Mouse (Mus musculus) heart, postnatal 36 days (tissue): ENCODE data around the gene Traf3ip2. TPM values are rescaled to one million over a fixed set of nuclear protein-coding genes. Genes with fewer than 3 reads are reported as not detected.
A peak's percentile ranks its signal among the peaks of the same experiment; 100 is the strongest.

Experiments used
- DNase-seq, 2 experiments: peaks; one replicate each; pipeline ENCODE4 v3.0.0; 2021 to 2022
- intact Hi-C: fragments of 180-260 bp; cut with DNase I; formaldehyde crosslinking; loops from one replicate; pipeline ENCODE4 v1.15.1; 2025
- total RNA-seq, 2 experiments: library from RNA; stranded (reverse); gene quantifications; 2 replicates each; pipeline ENCODE4 v1.2.3; 2021

Traf3ip2 gene
- total RNA-seq, 2 experiments from 2014 or later = 7.2 to 8.0 TPM

DNA sequence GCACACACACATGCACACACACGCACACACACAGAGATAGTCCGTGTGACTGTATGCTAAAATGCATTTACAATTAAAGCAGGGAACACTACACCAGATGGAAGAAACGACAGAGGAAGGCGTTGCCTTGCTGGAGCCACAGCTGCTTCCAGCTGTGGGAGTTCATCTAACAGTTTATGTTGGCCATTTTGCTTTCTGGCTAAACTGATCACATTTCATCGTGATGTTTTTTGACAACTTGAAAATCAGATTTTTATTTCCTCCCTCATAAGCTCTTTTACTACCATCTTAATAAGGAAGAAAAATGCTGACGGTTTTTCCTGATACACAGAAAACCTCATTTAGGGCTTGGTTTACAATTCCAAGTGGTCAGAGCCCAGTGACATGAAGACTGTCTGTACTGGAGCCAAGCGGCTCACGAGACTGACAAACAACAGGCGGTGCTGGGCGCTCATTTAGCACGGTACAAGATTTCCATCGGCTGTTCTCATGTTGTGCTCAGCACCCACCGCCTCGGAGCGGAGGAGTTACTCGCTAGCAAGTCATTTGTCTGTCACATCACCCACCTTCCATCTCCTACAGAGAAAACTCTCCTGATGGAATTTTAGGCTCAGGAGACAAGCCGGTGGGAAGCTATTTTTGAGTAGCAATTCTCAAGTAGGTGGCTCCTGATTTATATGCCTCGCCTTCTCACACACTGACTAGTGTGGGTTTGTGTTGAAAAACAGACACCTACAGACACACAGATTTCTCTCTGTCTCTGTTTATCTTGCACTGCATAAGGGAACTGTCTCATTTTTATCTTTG, 17.2 kb downstream of the Traf3ip2 start:
- intact Hi-C loops = no loop called here
- peak; percentile 51 to 62 for DNase-seq

DNA sequence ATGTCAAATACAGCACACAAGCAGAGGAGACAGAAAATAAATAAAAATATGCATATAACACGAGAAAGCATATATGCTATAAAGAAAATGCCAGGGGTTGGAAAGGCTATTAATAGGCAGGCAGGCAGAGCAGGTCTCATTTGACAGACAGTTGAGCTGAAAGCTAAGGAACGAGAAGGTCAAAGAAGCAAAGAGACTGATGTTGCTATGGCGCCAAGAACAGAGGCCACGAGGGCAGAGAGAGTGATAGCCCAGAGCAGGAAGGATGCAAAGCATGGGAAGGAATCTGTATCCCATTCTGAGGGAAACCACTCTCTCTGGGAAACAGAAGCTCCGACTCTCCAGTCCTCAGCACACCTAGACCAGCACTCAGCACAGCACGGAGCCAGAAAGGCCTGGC, 18.1 kb downstream of the Traf3ip2 start:
- intact Hi-C loops = no loop called here
- DNase-seq = no peak

DNA sequence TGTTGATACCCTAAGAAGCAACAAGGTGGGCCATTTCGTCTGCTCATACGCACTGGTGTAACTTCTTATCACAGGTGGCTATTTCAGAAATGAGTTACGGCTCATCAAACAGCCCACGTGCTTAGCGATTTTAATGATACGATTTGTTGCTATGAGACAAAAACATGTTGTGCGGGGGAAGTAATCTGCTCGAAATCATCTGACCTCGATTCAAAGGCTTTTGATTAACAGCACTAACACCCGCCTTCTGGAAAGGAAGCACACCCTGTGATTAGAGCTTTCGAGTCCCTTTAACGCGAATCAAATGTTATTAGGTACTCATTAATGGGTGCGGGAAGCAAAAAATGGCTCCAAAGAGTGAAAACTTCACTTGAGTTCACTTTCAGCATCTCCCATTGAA, 18.9 kb downstream of the Traf3ip2 start:
- no peak for DNase-seq
- intact Hi-C loops = no loop called here

DNA sequence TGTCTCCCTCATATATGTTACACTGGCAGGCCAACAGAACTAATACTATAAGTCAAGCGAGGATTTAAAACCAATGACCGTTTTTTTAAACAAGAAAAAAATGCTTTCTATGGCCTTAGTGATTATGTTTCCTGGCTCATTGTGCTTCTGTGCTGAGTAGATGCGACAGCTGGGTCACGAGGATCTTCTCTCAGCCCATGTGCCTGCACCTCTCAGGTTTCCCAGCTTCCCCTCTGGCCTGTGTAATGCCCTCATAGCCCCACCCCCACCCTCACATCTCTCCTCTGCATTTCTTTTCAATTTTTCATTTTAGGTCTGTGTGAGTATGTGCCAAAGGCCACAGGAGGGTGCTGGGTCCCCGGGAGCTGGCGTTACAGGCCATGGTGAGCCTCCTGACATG, 20.6 kb downstream of the Traf3ip2 start:
- no peak for DNase-seq
- intact Hi-C loops = no loop called here

DNA sequence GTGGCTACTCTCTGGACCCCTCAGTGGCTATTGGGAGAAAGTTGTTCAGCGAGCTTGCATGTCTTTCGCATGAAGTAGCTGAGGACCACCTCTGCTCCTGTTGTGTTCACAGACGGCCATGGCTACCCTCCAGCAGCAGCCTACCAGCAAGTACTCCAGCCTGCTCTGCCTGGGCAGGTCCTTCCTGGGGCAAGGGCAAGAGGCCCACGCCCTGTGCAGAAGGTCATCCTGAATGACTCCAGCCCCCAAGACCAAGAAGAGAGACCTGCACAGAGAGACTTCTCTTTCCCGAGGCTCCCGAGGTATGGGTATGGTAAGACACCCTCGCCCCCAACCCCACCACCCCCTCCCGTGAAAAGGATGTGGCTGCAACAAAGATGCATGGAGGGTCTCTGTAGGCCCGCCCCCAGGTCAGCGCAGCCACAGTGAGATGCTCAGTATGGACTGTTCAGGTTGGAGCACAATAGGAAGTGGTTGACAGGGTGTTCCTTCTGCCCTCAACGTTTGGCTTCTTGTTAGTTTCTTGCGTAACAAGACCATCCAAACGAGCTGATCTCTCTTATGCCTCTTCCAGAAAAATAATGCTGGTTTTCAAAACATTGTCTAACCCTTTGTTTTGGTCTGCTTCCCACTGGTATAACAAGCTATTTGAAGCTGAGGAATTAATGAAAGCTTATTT, 21.8 kb downstream of the Traf3ip2 start:
- intact Hi-C loops = no loop called here
- DNase-seq = no peak

DNA sequence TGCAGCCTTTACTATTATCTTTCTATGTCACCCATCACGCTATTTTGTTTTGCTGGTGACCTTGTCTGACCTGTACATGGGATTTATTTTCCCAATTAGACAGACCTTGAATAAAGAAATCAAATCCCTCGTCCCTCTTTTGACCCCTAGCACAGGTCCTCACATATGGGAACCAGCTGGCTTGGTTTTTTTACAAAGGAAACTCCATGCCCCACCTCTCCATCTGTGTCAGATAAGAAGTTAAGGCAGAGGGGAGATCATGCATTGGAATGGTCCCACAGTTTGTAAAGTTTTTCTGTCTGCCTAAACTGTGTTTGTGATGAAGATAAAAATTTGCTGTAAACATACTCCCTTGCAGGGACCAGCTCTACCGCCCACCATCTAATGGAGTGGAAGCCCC, 26.1 kb downstream of the Traf3ip2 start:
- intact Hi-C loops = no loop called here
- no peak for DNase-seq

DNA sequence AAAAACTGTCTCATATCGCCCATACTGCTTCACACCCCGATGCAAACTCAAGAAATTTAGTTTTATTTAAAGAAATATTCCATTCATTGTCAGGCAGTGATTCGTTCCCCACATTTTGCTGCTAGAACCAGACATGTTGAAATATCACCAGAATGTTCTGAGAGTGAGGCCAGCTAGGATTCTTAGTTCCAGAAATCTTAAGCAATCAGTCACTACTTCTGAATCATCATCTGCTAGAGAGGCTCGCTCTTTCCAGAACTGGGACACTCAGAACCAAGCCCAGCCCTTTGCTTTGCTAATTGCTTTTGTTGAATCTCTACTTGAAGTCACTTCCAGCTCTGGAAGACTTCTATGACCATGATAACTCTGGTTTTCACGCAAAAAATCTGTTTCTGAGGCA, 27.0 kb downstream of the Traf3ip2 start:
- intact Hi-C loops = no loop called here

DNA sequence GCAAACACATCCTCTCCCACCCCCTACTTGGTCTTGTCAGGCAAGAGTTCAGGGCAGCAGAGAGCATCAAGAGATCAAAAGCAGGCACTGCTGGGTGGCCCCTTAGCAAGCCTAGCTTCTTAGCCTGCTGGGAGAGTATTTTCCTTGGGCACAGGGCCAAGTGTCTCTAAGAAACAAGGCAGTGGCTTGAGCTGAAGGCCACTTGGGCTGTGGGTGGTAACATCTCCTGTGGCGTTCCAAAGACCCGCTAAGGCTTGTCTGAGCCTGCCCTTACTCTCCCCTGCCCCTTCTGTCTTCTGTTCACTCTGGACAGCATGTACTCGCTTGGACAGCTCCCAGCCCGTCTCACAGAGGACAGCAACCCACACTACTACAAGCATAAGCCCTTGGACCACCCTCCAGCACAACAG, 28.1 kb downstream of the Traf3ip2 start:
- intact Hi-C loops = no loop called here
- peak in 1 of 2 experiments; percentile 30 for DNase-seq

More for the DNA sequence above, 27.0 kb downstream of the Traf3ip2 start:
- no peak for DNase-seq

DNA sequence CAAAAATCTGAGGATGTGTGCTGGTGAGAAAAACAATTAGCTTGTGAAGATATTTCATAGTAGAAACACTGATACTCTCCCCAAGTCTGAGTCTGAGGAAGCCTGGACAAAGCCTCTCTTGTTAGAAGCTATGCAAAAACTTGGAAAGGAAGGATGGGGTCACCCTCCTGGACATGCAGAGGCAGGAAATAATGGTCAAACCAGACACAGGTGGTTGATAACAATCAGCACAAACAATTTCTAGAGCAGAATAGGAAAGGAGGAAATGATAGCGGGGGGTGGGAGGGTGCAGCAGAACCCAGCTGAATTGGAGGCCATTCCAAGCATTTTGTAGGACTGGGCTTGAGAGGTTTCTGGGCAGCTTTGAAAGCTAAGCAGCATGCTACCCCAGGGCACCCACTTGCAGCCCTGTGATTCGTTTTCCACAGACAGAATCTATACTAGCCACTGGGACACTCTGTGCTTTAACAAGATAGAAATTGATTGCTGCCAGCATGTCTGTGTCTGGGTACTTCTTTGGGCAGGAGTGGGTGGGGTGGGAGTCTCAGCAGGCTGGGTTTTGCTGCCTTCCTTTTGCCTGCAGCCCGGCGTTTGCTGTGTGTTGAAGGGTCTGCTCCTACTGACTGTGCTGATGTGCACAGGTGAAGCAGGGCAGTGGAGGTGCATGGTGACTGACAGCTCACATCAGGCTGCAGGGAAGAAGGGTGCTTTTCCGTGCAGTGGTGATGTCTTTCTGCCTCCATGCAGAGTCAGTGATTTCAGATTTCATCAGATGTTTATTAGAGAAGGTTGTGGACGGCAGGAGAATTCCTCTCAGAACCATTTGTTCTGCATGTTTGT, 33.3 kb downstream of the Traf3ip2 start:
- intact Hi-C loops = no loop called here
- DNase-seq = no peak

DNA sequence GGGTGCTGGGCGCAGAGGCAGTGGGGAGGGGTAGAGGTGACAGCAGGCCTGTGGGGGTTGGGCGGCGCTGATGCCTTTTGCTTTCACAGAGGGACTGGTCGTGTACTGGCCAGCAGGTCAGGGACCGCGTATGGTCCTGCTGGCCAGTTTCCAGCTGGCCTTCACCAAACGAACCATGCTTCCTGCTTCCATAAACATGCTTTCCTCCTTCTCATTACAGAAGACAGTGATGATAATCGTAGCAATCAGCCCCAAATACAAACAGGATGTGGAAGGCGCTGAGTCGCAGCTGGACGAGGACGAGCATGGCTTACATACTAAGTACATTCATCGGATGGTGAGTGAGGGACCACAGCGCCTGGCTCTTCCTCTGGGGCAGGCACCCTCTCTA, 33.9 kb downstream of the Traf3ip2 start:
- intact Hi-C loops = no loop called here
- DNase-seq = peak; percentile 37 to 46

DNA sequence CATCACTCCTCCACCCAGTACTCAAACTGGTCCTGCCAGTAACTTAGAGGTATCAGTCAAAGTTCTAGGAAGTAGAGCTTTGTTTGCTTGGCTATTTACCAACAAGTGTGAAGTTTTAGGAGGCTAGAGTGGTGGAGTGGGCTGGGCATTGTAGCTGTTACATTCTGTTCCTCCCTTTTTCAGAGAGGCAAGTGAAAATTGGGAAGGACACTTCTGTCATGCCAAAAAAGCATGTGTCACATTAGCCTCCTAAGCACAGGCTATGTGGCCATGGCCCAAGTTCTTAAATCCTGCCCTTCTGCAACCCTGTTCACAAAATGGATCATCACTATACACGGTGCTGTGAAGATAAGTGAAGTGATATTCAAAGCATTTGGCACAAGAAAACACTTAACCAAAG, 34.4 kb downstream of the Traf3ip2 start:
- no peak for DNase-seq
- intact Hi-C loops = no loop called here

DNA sequence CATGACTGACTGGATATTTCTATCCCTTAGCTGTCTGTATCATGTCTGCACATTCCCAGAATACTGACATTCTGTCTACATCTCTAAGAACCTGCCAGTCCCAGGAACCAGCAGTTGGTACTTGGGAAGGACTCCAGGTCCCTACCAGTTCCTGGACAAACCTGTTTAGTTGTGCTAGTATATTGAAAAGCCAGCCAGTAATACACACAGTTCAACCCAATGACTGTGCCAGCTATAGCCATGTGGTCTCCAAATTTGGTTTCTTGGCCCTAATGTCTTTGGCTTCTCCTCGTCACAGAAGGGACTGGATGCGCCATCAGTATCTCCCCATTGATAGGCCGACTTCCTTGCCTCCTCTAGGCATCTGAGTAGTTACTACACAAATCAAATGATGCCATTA, 35.5 kb downstream of the Traf3ip2 start:
- intact Hi-C loops = no loop called here
- DNase-seq = no peak

DNA sequence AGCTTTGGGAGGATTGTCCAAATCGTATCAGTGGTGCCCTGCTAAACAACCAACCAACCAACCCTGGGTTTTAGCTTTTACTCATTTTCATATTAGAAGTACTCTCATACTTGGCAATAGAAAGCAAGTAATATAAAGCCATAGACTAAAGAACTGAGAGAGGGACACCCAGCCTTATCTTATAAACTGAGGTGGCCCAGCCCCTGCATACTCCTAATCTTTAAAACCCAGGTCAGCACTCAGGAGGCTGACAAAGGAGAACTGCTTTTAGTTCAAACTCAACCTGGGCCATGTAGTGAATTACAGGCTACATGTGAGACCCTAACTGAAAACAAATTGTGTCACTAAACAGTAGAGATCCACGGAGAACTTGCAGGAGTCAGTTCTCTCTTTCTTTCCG, 36.8 kb downstream of the Traf3ip2 start:
- intact Hi-C loops = no loop called here
- no peak for DNase-seq

DNA sequence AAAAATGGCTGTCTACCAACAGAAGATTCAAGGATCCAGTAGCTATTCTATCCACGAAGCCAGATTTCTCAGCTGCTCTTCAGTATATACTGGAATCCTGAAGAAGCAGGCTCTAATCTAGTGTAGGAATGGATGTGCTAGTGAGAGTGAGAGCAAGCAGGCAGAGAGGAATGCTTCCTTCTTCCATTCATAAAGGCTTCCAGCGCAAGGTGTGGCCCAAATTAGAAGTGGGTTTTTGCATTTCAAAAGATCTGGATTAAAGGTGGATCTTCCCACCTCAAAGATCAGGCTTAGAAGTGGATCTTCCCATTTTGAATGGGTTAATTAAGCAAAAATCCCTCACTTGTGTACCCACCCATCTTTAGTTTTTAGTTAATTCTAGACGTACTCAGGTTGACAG, 37.6 kb downstream of the Traf3ip2 start:
- no peak for DNase-seq
- intact Hi-C loops = no loop called here

DNA sequence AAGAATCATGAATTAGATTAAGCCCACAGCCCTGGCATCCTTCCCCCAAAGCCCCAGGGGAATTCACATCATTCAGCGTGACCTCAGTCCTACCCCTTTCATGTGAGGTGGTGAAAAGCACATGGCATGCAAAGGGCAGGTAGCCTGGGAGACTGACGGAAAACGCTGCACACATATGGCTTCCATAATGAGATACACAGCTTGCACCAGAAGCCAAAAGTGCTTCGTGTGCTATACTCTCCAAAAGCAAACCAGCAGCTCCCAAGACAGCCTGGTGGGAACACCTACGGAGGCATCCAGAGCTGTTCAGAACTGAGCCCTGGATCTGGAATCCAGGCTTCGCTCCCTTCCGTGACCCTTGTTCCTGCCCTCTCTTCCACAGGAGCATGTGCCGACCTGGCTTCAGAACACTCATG, 41.3 kb downstream of the Traf3ip2 start:
- intact Hi-C loops = no loop called here

DNA sequence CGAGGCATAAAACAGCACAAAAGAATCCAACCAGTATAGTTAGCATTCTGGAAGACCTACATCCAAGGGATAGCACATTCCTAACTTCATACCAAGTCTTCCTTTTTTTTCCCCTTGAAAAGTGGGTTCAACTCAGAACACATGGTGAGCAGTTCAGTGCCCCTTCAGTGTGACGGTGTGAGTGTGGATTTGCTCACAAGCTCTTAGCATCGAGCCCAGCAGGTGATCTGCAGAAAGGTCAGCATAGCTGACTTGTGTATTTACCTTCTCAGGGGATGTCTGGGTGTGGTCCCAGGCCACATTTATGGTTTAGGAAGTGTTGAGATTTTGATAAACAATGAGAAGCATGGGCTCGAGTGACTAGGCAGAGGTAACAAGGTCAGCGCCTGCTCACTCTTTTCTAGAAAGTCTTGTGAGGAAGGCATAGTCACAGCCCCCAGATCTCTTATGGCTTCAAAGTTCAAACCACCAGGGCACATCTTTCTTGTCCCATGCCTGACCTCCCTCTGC, 46.2 kb downstream of the Traf3ip2 start:
- intact Hi-C loops = loop anchor here (5.0 kb wide), 2 partner anchors 42 to 73 kb away; partner anchors contain the start of gene Rev3l
- no peak for DNase-seq

More for the DNA sequence above, 41.3 kb downstream of the Traf3ip2 start:
- no peak for DNase-seq

DNA sequence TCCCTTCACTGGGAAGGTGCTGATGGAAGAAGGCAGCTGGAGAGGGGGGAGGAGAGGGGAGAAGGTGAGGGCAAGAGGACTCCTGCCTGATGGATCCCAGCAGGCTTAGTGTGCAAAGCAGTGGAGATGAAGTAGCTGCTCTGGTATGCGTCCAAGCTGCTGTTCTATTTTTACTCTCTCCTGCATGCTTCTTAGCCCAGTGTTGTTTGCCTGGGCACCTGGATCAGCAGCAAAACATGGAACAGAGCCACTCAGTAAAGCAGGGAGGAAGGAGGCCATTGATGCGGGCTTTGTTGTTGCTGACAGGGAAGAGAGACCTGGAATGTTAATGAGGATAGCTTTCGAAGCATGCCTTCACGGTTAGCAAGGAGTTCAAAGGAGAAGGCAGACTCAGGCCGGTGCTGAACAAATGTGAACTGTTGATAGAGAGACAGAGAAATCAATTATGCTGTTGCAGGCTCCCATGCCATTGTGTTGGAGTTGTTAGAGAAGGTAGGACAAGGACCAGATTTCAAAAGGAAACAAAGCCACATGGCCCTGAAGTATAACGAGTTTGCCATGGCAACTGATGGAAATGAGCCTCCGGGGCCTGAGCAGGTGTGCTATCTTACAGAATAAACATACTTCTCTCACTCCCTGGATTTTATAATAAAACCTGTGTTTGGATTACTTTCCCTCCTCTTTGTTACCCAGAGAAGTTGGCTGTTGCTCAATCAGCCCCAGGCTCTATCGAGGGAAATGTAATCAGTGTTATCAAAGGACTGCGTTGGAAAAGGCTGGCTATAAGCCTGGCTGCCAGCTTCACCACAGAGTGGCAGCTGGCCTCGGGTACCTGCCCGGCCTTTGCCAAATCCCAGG, 46.9 kb downstream of the Traf3ip2 start:
- peak; percentile 29 to 44 for DNase-seq
- intact Hi-C loops = loop anchor here (5.0 kb wide), 2 partner anchors 42 to 73 kb away; partner anchors contain the start of gene Rev3l

DNA sequence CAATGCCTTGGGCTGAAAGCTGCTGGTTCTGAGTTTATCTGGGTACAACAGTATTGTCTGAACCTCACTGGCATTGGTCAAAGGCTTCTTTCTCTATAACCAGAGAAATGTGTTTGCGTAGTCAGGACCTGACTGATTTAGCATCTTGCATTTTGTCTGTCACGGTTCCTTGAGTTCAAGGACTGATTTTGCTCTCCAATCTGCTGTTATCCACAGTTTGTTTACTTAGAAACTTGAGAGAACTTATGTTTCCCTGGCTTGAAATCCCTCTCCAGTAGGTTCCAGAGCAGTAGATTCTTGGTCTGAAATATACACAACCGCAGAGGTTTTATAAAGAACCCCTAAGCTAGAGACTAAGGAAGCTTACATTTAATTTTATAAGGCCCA, 47.5 kb downstream of the Traf3ip2 start:
- intact Hi-C loops = no loop called here
- DNase-seq = no peak

DNA sequence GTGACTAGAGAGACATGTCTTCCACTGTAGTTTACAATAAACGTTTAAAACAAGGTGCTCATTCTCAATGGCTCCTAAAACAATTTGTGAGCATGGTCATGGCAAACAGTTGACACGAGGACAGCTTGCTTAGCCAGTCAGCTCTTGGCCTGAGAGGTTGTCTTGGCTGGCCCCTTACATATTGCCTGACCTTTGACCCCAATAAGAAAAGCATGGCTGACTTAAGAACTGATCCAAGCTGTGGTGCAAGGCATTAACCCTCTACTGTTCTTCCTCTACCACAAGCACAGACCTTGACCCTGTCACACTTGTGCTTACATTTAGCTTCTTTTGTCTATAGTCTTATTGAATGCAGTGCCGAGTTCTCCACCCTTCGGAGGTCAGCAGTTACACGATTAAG, 48.0 kb downstream of the Traf3ip2 start:
- DNase-seq = no peak
- intact Hi-C loops = no loop called here

DNA sequence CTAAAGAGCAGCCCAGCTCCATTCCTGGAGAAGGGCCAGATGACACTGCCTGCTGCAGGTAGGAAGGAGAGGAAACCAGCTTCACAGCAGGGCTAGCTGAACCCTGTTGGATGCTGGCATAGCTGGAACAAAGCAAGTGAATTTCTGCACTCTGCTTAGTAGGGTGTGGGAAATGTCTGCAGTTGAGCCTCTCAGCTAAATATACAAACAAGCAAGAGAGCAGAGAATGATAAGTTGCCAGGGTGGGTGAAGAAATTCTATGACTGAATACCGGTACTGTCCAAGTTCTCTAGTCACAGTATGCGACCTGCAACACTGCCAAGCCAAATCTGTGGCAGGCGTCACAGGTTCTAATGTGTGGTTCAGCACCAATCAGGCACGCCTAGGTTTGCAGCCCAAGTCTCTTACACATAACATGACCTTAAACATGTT, 52.4 kb downstream of the Traf3ip2 start:
- DNase-seq = no peak
- intact Hi-C loops = no loop called here
